Mouse (Mus musculus): ENCODE measurements at regions not wholly inside any gene's neighbourhood (a gene's known extent, or its start where the extent isn't known, plus 50 kb on each side); places are given as distances from the start of the nearest gene placed in this dataset.

- no peak overlapping the region for H3K4me2 ChIP-seq
- no peaks in the 10 kb centered on the region for H3K4me1 ChIP-seq
- H3K36me3 ChIP-seq = no peaks in the 10 kb centered on the region
- H3K27ac ChIP-seq (replicated peaks) = no peak overlapping the region
- no peak overlapping the region for H3K4me3 ChIP-seq (replicated peaks)
- ATAC-seq (ENCODE audit: low FRiP score) = no peak
- H3K9me3 ChIP-seq (replicated peaks) = no peaks in the 10 kb centered on the region
- H3K27me3 ChIP-seq (replicated peaks) = no peaks in the 10 kb centered on the region
- no peak overlapping the region for H3K9ac ChIP-seq (replicated peaks)
These were observed 178.7 kb upstream of the 4933412E24Rik start for GRCm38 (mm10) chr15:60195070-60195469.

- Histone ChIP-seq H3K4me2 (no peak overlapping the region), H3K36me3 (no peaks in the 10 kb centered on the region), H3K9me3 (replicated peaks) (no peaks in the 10 kb centered on the region), H3K27ac (replicated peaks) (no peak overlapping the region), H3K9ac (replicated peaks) (no peak overlapping the region), H3K27me3 (replicated peaks) (no peaks in the 10 kb centered on the region), H3K4me1 (no peaks in the 10 kb centered on the region), H3K4me3 (replicated peaks) (no peak overlapping the region)
- WGBS = 88% methylated on average over 3 of the region's 3 CpGs
- ATAC-seq (ENCODE audit: low FRiP score) = no peak
These were observed 176.7 kb upstream of the 4933412E24Rik start for GRCm38 (mm10) chr15:60193157-60193556.

GRCm38 (mm10) chr15:60187002-60187715 lies 170.7 kb upstream of the 4933412E24Rik start:
- Histone ChIP-seq H3K4me3 (replicated peaks) (no peak overlapping the region), H3K36me3 (no peaks in the 10 kb centered on the region), H3K27ac (replicated peaks) (no peak overlapping the region), H3K4me2 (no peak overlapping the region), H3K4me1 (no peaks in the 10 kb centered on the region), H3K9ac (replicated peaks) (no peak overlapping the region), H3K27me3 (replicated peaks) (no peaks in the 10 kb centered on the region), H3K9me3 (replicated peaks) (no peaks in the 10 kb centered on the region)
- 66% methylated on average over 5 of the region's 5 CpGs for WGBS
- ATAC-seq (ENCODE audit: low FRiP score) = no peak

- no peak overlapping the region for H3K27ac ChIP-seq (replicated peaks)
- no peaks in the 10 kb centered on the region for H3K4me1 ChIP-seq
- H3K9me3 ChIP-seq (replicated peaks) = no peaks in the 10 kb centered on the region
- no peaks in the 10 kb centered on the region for H3K27me3 ChIP-seq (replicated peaks)
- no peak overlapping the region for H3K9ac ChIP-seq (replicated peaks)
- no peaks in the 10 kb centered on the region for H3K36me3 ChIP-seq
- no peak for ATAC-seq (ENCODE audit: low FRiP score)
- H3K4me3 ChIP-seq (replicated peaks) = no peak overlapping the region
- 86% methylated on average over 6 of the region's 6 CpGs for WGBS
- H3K4me2 ChIP-seq = no peak overlapping the region
These were observed 125.2 kb upstream of the 4933412E24Rik start for GRCm38 (mm10) chr15:60141554-60142070.

- Histone ChIP-seq H3K9me3 (replicated peaks) (no peaks in the 10 kb centered on the region), H3K36me3 (no peaks in the 10 kb centered on the region), H3K27ac (replicated peaks) (no peak overlapping the region), H3K4me1 (no peaks in the 10 kb centered on the region), H3K4me3 (replicated peaks) (no peak overlapping the region), H3K4me2 (no peak overlapping the region), H3K27me3 (replicated peaks) (no peaks in the 10 kb centered on the region), H3K9ac (replicated peaks) (no peak overlapping the region)
- 82% methylated on average over 2 of the region's 2 CpGs for WGBS
- ATAC-seq (ENCODE audit: low FRiP score) = no peak
These were observed 120.3 kb upstream of the 4933412E24Rik start for GRCm38 (mm10) chr15:60136671-60137070.

GRCm38 (mm10) chr15:60134515-60134914 lies 118.1 kb upstream of the 4933412E24Rik start:
- no peak overlapping the region for H3K9ac ChIP-seq (replicated peaks)
- WGBS = 59% methylated on average over 1 of the region's 1 CpGs
- H3K4me2 ChIP-seq = no peak overlapping the region
- no peaks in the 10 kb centered on the region for H3K4me1 ChIP-seq
- no peak overlapping the region for H3K27ac ChIP-seq (replicated peaks)
- ATAC-seq (ENCODE audit: low FRiP score) = no peak
- H3K9me3 ChIP-seq (replicated peaks) = no peaks in the 10 kb centered on the region
- H3K4me3 ChIP-seq (replicated peaks) = no peak overlapping the region
- no peaks in the 10 kb centered on the region for H3K27me3 ChIP-seq (replicated peaks)
- no peaks in the 10 kb centered on the region for H3K36me3 ChIP-seq

GRCm38 (mm10) chr15:60132701-60133100 lies 116.3 kb upstream of the 4933412E24Rik start:
- no peaks in the 10 kb centered on the region for H3K9me3 ChIP-seq (replicated peaks)
- H3K4me3 ChIP-seq (replicated peaks) = no peak overlapping the region
- ATAC-seq (ENCODE audit: low FRiP score) = no peak
- H3K27me3 ChIP-seq (replicated peaks) = no peaks in the 10 kb centered on the region
- no peaks in the 10 kb centered on the region for H3K4me1 ChIP-seq
- WGBS = 91% methylated on average over 3 of the region's 3 CpGs
- H3K9ac ChIP-seq (replicated peaks) = no peak overlapping the region
- H3K36me3 ChIP-seq = no peaks in the 10 kb centered on the region
- no peak overlapping the region for H3K27ac ChIP-seq (replicated peaks)
- no peak overlapping the region for H3K4me2 ChIP-seq

- H3K4me2 ChIP-seq = no peak overlapping the region
- ATAC-seq (ENCODE audit: low FRiP score) = no peak
- H3K9me3 ChIP-seq (replicated peaks) = no peaks in the 10 kb centered on the region
- H3K4me1 ChIP-seq = no peaks in the 10 kb centered on the region
- no peak overlapping the region for H3K27ac ChIP-seq (replicated peaks)
- H3K36me3 ChIP-seq = no peaks in the 10 kb centered on the region
- H3K4me3 ChIP-seq (replicated peaks) = no peak overlapping the region
- no peak overlapping the region for H3K9ac ChIP-seq (replicated peaks)
- 90% methylated on average over 3 of the region's 3 CpGs for WGBS
- no peaks in the 10 kb centered on the region for H3K27me3 ChIP-seq (replicated peaks)
These were observed 108.0 kb upstream of the 4933412E24Rik start for GRCm38 (mm10) chr15:60124461-60124860.

GRCm38 (mm10) chr15:60119926-60120325 lies 103.5 kb upstream of the 4933412E24Rik start:
- ATAC-seq (ENCODE audit: low FRiP score) = no peak
- H3K36me3 ChIP-seq = no peaks in the 10 kb centered on the region
- no peak overlapping the region for H3K27ac ChIP-seq (replicated peaks)
- H3K9me3 ChIP-seq (replicated peaks) = no peaks in the 10 kb centered on the region
- H3K4me1 ChIP-seq = no peaks in the 10 kb centered on the region
- 95% methylated on average over 1 of the region's 1 CpGs for WGBS
- no peak overlapping the region for H3K4me2 ChIP-seq
- H3K9ac ChIP-seq (replicated peaks) = no peak overlapping the region
- H3K27me3 ChIP-seq (replicated peaks) = no peaks in the 10 kb centered on the region
- no peak overlapping the region for H3K4me3 ChIP-seq (replicated peaks)

- no peak overlapping the region for H3K9ac ChIP-seq (replicated peaks)
- 92% methylated on average over 3 of the region's 3 CpGs for WGBS
- no peak overlapping the region for H3K4me2 ChIP-seq
- H3K4me1 ChIP-seq = no peaks in the 10 kb centered on the region
- H3K9me3 ChIP-seq (replicated peaks) = no peaks in the 10 kb centered on the region
- H3K27me3 ChIP-seq (replicated peaks) = no peaks in the 10 kb centered on the region
- no peak overlapping the region for H3K27ac ChIP-seq (replicated peaks)
- H3K4me3 ChIP-seq (replicated peaks) = no peak overlapping the region
- ATAC-seq (ENCODE audit: low FRiP score) = no peak
- no peaks in the 10 kb centered on the region for H3K36me3 ChIP-seq
These were observed 95.5 kb upstream of the 4933412E24Rik start for GRCm38 (mm10) chr15:60111885-60112284.

- Histone ChIP-seq H3K9ac (replicated peaks) (no peak overlapping the region), H3K27ac (replicated peaks) (no peak overlapping the region), H3K4me3 (replicated peaks) (no peak overlapping the region), H3K9me3 (replicated peaks) (no peaks in the 10 kb centered on the region), H3K4me1 (no peaks in the 10 kb centered on the region), H3K27me3 (replicated peaks) (no peaks in the 10 kb centered on the region), H3K36me3 (no peaks in the 10 kb centered on the region), H3K4me2 (no peak overlapping the region)
- no peak for ATAC-seq (ENCODE audit: low FRiP score)
- WGBS = 90% methylated on average over 4 of the region's 4 CpGs
These were observed 94.6 kb upstream of the 4933412E24Rik start for GRCm38 (mm10) chr15:60111046-60111445.

GRCm38 (mm10) chr15:60104126-60104525 lies 87.7 kb upstream of the 4933412E24Rik start:
- Histone ChIP-seq H3K4me1 (no peaks in the 10 kb centered on the region), H3K27me3 (replicated peaks) (no peaks in the 10 kb centered on the region), H3K9ac (replicated peaks) (no peak overlapping the region), H3K36me3 (no peaks in the 10 kb centered on the region), H3K9me3 (replicated peaks) (no peaks in the 10 kb centered on the region), H3K4me3 (replicated peaks) (no peak overlapping the region), H3K4me2 (no peak overlapping the region), H3K27ac (replicated peaks) (no peak overlapping the region)
- 84% methylated on average over 2 of the region's 2 CpGs for WGBS
- ATAC-seq (ENCODE audit: low FRiP score) = no peak
